Mouse (Mus musculus): ENCODE measurements around the gene Mpo. TPM values are rescaled to one million over a fixed set of nuclear protein-coding genes. Genes with fewer than 3 reads are reported as not detected.

Gene Mpo
- total RNA-seq, 2 experiments from 2014 or later: not detected

- no peak for DNase-seq
Observed at GRCm38 (mm10) chr11:87805448-87805847, 12.1 kb downstream of the Mpo start.

GRCm38 (mm10) chr11:87807433-87807832 is 14.1 kb downstream of the Mpo start:
- no peak for DNase-seq

GRCm38 (mm10) chr11:87808236-87808635 is 14.9 kb downstream of the Mpo start:
- DNase-seq: no peak

- DNase-seq: no peak
Observed at GRCm38 (mm10) chr11:87811396-87811795, 18.0 kb downstream of the Mpo start.

- no peak for DNase-seq
Observed at GRCm38 (mm10) chr11:87814831-87815230, 21.4 kb downstream of the Mpo start.

GRCm38 (mm10) chr11:87816707-87817442 is 23.5 kb downstream of the Mpo start:
- no peak for DNase-seq

DNA sequence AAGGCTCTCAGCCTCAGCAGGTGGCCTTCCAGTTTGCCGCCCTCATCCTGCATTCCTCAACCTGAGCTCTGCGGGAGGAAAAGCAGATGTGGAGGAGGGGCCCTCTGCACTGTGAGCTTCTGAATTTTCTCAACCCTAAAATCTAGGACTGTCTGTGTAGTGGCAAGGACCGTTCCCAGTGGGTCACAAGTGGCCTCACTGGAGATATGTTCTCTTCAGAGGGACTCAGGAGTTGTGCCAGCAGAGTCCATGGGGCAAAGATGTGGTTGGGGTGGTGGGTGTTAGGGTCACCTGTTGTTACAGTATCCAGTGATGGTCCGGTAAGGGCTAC is 24.0 kb downstream of the Mpo start:
- no peak for DNase-seq

GRCm38 (mm10) chr11:87821502-87821901 is 28.1 kb downstream of the Mpo start:
- no peak for DNase-seq

GRCm38 (mm10) chr11:87828239-87828900 is 35.0 kb downstream of the Mpo start, which contains the start of gene Lpo:
Gene Lpo, minus strand, starts transcription at chr11:87828289.
- no peak for DNase-seq

DNA sequence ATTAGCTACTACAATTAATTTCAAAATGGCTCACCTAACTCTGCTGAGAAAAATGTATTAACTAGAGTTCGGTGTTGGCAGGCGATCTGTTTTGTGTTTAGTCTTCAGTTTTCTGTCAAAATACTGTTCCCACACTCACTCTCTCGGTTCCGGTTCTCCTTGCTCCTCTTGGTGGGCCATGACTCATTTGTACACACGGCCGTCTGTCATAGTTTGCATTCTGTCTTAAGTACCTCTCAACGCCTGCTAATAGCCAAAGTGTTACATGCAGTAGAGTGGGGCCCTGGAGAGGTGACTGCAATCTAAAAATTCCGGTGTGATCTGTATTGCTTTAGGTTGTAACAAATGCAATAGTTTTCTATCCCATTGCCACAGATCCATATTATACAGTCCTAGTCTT is 47.3 kb downstream of the Mpo start:
- DNase-seq: no peak

DNA sequence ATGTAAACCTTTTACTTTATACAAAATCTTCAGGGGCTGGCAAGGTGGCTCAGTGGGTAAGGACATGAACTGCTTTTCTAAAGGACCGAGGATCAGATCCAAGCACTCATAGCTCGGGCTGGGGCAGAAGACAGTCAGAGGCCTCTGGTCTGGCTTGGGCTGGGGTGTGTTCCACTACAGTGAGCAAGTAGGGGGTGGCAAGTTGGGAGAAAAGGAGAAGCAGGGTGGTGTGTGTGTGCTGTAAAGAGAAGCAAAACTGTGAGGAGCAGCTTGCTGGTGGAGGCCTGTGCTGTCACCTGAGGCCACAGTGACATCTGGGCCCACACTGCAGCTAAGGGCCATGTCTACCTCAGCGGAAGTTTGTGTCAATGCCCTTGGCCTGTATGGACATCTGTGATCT is 48.1 kb downstream of the Mpo start:
- no peak for DNase-seq

DNA sequence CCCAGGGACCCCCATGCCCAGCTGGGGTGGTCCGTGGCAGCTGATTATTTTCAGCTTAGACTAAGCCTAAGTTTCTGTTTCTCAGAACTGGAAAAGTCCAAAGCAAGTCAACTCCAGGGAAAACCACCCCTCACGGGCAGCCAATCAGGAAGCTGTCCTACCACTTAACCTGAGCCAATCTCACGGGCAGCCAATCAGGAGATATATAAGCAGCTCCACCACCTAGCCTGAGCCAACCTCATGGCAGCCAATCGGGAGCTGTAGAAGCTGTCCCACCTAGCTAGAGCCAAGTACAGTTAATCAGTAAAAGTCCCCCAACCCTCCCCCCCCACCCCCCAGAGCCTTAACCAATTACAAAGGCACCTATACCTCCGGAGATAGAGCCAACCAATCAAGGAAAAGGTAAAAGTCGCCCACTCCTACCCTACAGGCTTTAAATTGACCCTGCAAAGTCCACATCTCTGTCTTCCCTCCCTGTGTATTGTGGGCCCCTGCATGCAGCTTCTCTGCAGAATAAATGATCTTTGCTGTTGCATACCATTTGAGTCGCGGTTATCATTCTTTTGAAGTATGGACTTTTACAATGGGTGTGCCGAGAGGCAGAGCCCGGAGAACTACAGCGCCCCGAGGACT is 53.7 kb downstream of the Mpo start:
- DNase-seq: no peak

DNA sequence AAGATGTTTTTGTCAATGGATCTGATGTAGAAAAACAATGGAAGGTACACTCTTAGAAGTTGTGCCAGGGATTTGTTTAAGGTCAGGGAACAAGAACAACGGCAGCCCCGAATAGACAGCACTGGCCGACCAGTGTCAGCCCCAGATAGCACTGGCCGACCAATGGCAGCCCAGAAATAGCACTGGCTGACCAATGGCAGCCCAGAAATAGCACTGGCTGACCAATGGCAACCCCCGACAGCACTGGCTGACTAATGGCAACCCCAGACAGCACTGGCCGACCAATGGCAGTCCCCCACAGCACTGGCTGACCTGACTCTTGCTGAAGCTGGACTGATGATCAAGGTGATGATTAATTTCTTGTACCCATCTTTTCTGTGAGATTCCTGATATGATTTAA is 54.5 kb downstream of the Mpo start:
- no peak for DNase-seq

DNA sequence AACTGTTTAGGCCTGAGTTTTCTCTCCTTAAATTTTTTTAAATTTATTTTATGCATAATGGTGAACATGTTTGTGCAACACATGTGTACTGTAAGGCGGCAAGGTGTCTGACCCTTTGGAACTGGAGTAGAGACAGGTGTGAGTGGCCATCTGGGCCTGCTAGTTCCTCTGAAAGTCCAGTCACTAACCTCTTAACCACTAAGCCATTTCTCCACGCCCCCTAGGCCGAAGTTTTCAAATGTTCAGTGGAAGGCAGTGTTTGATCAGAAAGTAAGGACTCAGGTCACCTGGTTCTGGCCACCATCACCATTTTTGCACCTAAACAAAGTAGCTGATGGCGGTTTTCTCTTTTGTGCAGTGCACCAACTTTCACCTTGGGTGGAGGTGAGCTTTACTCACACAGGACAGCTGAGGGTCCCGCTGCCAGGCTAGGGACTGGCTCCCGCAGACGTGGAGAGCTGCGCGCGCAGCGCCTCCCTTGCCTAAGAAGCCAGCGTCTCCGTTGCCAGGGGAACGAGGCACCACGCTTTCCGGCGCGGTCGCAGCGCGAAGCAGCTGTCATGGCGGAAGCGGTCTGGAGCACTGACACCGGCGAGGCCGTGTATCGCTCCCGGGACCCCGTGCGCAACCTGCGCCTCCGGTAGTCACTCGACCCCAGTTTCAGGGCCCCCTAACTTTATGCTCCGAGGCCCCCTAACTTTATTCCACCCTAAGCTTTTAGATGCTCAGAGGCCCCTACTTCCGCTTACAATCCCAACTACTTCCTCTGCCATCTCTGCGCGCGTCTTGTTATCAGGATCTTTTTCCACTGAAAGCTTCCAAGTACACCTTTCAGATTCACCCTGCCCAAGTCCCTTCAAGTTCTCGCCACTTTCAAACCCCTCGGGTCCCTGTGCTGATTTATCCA is 59.6 kb downstream of the Mpo start, which contains the start of gene Mks1:
TSS of gene Mks1 (plus strand) at position 526 of the 907 bp plus-strand sequence.
- peak; percentile 84 for DNase-seq

GRCm38 (mm10) chr11:87853597-87853954 is 60.2 kb downstream of the Mpo start:
- no peak for DNase-seq

Small RNAs within 50 kb of the gene (microRNA-seq; reads per million reads assigned to microRNA genes)
- gene Mir142 (ENCODE audit: borderline replicate concordance in 2 of 2) (0 reads per million in 2 experiments), gene Mir142b (ENCODE audit: borderline replicate concordance in 2 of 2) (0 reads per million in 2 experiments)

Other genes starting within 250 kb of the Mpo start
- not detected for gene Gm11492, start 226.9 kb upstream of the Mpo start, total RNA-seq (2021)
- 10 to 100 TPM; 10.9 to 14.7 TPM for gene Sept4, start 224.7 kb upstream of the Mpo start, total RNA-seq (2021)
- 10 to 100 TPM in 1 of 2 experiments, 1 to 10 TPM in 1; 9.9 to 13.0 TPM for gene Mtmr4, start 201.4 kb upstream of the Mpo start, total RNA-seq (2021)
- not detected for gene Hsf5, start 176.4 kb upstream of the Mpo start, total RNA-seq (2021)
- gene Rnf43, start 130.9 kb upstream of the Mpo start, total RNA-seq (2021): under 1 TPM in 1 of 2 experiments, not detected in 1; 0.40 TPM
- gene Supt4a, start 56.0 kb upstream of the Mpo start, total RNA-seq (2021): 10 to 100 TPM; 31.6 to 31.7 TPM
- under 1 TPM in 1 of 2 experiments, not detected in 1; 0.08 TPM for gene Tspoap1, start 33.0 kb upstream of the Mpo start, total RNA-seq (2021)
- gene Lpo, start 34.7 kb downstream of the Mpo start, total RNA-seq (2021): not detected
- gene Mks1, start 59.6 kb downstream of the Mpo start, total RNA-seq (2021): 1 to 10 TPM; 1.2 to 1.5 TPM
- gene Epx, start 82.0 kb downstream of the Mpo start, total RNA-seq (2021): not detected
- gene Olfr462, start 98.7 kb downstream of the Mpo start, total RNA-seq (2021): not detected
- gene Olfr463, start 103.8 kb downstream of the Mpo start, total RNA-seq (2021): not detected
- not detected for gene Olfr464, start 127.4 kb downstream of the Mpo start, total RNA-seq (2021)
- 100 to 1,000 TPM; 145 to 167 TPM for gene Dynll2, start 194.0 kb downstream of the Mpo start, total RNA-seq (2021)

Data from gastrocnemius, postnatal 25 days (tissue).